Mouse (Mus musculus): Measurements from ENCODE around the gene Nrn1. TPM values are rescaled to one million over a fixed set of nuclear protein-coding genes. Genes with fewer than 3 reads are reported as not detected.

The Nrn1 gene
- polyA plus RNA-seq, 1 experiment from 2014 or later, result 77.0 TPM

DNA sequence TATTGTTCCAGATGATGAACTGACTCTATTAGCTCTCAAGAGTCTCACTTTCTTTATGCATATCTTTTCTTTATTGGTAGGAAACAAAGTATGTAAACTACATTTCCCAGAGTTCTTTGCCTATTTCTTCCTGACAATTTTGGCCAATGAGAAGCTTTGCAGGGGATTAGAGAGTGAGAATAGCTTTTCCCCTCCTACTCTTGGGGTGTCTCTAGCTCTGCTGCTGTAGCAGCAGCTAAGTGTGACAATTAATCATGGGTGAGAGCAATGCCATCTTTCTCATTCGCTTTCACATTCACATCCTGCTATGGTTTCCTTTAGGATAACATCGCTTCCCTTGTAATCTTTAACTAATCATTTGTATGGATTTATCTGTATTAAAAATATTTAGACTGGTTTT, 18.2 kb downstream of the Nrn1 start:
- WGBS, result 48% methylated on average over 2 of the region's 2 CpGs

DNA sequence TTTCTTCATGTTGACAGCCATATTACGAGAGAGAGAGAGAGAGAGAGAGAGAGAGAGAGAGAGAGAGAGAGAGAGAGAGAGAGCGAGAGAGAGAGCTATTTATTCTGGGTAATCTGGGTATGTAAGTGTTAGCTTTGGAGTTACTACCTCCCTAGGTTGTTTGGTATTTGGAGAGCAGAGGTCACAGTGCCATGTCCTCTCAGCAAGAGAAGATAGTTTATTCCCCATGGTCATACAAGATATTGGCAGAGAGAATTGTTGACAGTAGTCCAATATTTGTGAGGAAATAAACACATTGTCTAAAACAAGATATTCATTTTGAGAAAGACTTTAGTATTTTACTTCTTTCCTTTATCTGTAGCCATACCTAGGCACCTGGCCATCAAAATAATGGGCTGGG, 20.8 kb downstream of the Nrn1 start:
- no peak overlapping the region for H3K9ac ChIP-seq (ENCODE audit: low read depth, low read length)
- H3K4me1 ChIP-seq (ENCODE audit: control insufficient read depth, insufficient read depth, low read length), result no peaks in the 10 kb centered on the region
- 95% methylated on average over 2 of the region's 2 CpGs for WGBS
- H3K4me3 ChIP-seq (ENCODE audit: low read depth, low read length), result no peak overlapping the region
- no peaks in the 10 kb centered on the region for H3K9me3 ChIP-seq (replicated peaks; ENCODE audit: control insufficient read depth, low read length, poor library complexity, severe bottlenecking)
- ATAC-seq, result no peak
- H3K4me2 ChIP-seq (ENCODE audit: low read length), result no peak overlapping the region
- H3K27ac ChIP-seq (ENCODE audit: low read length), result no peak overlapping the region
- no peaks in the 10 kb centered on the region for H3K36me3 ChIP-seq (ENCODE audit: control insufficient read depth, insufficient read depth, low read length)
- H3K27me3 ChIP-seq (ENCODE audit: control insufficient read depth, insufficient read depth, low read depth, low read length), result no peaks in the 10 kb centered on the region

More for the DNA sequence above, 18.2 kb downstream of the Nrn1 start:
- Histone ChIP-seq H3K9me3 (replicated peaks; ENCODE audit: control insufficient read depth, low read length, poor library complexity, severe bottlenecking) (no peaks in the 10 kb centered on the region), H3K27ac (ENCODE audit: low read length) (no peak overlapping the region), H3K4me2 (ENCODE audit: low read length) (no peak overlapping the region), H3K4me3 (ENCODE audit: low read depth, low read length) (no peak overlapping the region), H3K9ac (ENCODE audit: low read depth, low read length) (no peak overlapping the region), H3K36me3 (ENCODE audit: control insufficient read depth, insufficient read depth, low read length) (no peaks in the 10 kb centered on the region), H3K4me1 (ENCODE audit: control insufficient read depth, insufficient read depth, low read length) (no peaks in the 10 kb centered on the region), H3K27me3 (ENCODE audit: control insufficient read depth, insufficient read depth, low read depth, low read length) (0 out of 2 replicates have a peak, but pooled peaks cover 3% of the 10 kb centered on the region)
- peak; percentile 86 for ATAC-seq

DNA sequence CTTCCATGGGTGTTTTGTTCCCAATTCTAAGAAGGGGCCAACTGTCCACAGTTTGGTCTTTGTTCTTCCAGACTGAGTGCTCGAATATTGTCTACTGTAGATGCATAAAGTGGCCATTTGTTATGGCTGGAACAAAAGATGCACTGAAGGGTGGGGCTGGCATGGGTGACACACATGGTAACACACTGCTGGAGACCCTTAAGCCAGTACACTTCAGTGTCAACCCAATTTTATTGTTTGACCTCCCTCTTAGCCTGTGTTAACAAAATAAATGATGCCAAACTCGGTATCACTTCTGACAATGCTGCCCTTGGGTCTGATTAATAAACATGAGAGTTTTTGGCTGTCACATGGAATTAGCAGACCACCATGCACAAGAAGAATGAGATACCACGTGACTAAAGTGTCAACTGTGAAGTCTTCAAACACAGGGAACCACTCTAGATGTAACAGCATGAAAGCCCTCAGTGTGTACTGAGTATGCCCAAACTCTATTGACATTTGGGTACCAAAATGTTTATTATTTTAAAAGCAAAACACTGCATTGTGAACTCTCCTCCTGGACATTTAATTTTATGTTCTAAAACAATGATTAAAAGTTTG, 27.7 kb downstream of the Nrn1 start:
- H3K4me2 ChIP-seq (ENCODE audit: low read length), result no peak overlapping the region
- no peaks in the 10 kb centered on the region for H3K36me3 ChIP-seq (ENCODE audit: control insufficient read depth, insufficient read depth, low read length)
- no peaks in the 10 kb centered on the region for H3K27me3 ChIP-seq (ENCODE audit: control insufficient read depth, insufficient read depth, low read depth, low read length)
- H3K27ac ChIP-seq (ENCODE audit: low read length), result no peak overlapping the region
- no peaks in the 10 kb centered on the region for H3K9me3 ChIP-seq (replicated peaks; ENCODE audit: control insufficient read depth, low read length, poor library complexity, severe bottlenecking)
- no peaks in the 10 kb centered on the region for H3K4me1 ChIP-seq (ENCODE audit: control insufficient read depth, insufficient read depth, low read length)
- no peak overlapping the region for H3K9ac ChIP-seq (ENCODE audit: low read depth, low read length)
- WGBS, result 27% methylated on average over 3 of the region's 3 CpGs
- H3K4me3 ChIP-seq (ENCODE audit: low read depth, low read length), result no peak overlapping the region
- no peak for ATAC-seq

DNA sequence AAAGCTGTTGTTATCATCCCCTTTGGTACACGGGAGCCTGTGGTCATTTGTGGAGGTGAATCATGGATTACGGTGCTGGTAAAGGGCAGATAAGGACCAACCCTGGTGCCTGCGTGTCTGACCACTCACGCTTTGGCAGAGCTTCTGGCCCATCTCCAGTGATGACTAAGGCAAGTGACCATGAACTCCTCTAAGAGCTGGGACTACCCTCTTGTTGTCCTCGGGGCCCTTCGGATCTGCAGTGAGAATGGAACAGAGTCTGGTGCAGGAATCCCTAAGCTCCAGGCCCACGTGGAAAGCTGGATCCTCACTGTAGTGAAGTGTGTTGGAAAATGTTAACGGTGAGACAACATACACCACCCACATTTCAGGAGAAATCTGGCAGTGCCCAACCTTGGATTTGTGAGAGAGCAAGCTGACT, 38.6 kb downstream of the Nrn1 start:
- WGBS, result 94% methylated on average over 8 of the region's 8 CpGs

DNA sequence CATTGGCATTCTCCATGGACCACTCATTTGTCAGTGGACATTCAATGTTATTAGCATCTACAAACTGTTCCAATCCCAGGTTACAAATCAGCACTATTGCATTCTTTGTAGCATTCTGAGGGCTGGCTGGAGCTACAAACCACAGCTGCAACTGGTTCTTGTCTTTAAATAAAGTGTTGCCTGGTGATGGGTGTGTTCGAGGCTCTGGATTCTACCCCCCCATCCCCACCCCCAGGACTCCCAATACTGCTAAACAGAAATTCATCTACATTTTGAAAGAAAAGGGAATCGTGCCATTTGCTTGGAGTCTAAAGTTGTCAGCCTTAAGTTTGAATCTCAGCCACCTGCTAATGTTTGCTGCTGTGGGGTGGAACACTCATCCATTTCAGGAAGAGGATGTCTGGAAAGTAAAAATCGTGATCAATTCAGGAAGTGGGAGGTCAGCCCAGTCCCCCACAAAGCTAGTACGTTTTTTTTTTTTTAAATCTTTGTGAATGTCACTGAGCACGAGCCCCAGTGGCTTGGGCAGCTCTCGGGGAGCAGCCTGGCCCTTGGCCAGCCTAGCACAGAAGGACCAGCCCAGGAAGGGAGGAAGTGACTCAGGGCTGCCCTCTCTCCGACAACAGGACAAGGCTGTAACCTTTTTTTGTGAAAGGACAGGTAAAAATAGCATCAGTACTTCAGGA, 39.3 kb downstream of the Nrn1 start:
- H3K4me2 ChIP-seq (ENCODE audit: low read length), result no peak overlapping the region
- H3K9ac ChIP-seq (ENCODE audit: low read depth, low read length), result no peak overlapping the region
- WGBS, result 61% methylated on average over 7 of the region's 7 CpGs

More for the DNA sequence above, 38.6 kb downstream of the Nrn1 start:
- no peak overlapping the region for H3K9ac ChIP-seq (ENCODE audit: low read depth, low read length)
- no peak overlapping the region for H3K4me3 ChIP-seq (ENCODE audit: low read depth, low read length)
- no peaks in the 10 kb centered on the region for H3K4me1 ChIP-seq (ENCODE audit: control insufficient read depth, insufficient read depth, low read length)
- H3K36me3 ChIP-seq (ENCODE audit: control insufficient read depth, insufficient read depth, low read length), result no peaks in the 10 kb centered on the region
- H3K27ac ChIP-seq (ENCODE audit: low read length), result no peak overlapping the region
- no peaks in the 10 kb centered on the region for H3K9me3 ChIP-seq (replicated peaks; ENCODE audit: control insufficient read depth, low read length, poor library complexity, severe bottlenecking)
- H3K27me3 ChIP-seq (ENCODE audit: control insufficient read depth, insufficient read depth, low read depth, low read length), result no peaks in the 10 kb centered on the region
- ATAC-seq, result no peak
- H3K4me2 ChIP-seq (ENCODE audit: low read length), result no peak overlapping the region

DNA sequence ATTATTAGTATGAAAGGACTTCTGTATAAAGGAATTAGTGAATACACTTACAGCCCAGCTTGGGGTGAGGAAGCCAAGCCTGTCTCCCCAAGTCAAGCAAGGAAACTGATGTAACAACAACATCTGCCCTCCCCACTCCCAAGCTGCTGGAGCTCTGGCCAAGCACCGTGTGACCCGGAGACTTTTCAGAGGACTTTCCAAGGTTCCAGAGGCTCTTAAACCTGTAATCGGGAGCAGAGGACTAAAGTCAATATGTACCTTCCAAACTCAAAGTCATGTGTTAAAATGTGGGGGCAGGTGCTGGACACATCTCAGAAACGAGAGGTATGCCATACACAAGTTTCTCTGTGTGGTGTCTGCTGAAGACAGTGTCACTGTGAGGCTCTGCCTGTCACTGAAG, 51.4 kb downstream of the Nrn1 start:
- no peaks in the 10 kb centered on the region for H3K27me3 ChIP-seq (ENCODE audit: control insufficient read depth, insufficient read depth, low read depth, low read length)
- ATAC-seq, result no peak
- H3K4me1 ChIP-seq (ENCODE audit: control insufficient read depth, insufficient read depth, low read length), result no peaks in the 10 kb centered on the region
- no peaks in the 10 kb centered on the region for H3K36me3 ChIP-seq (ENCODE audit: control insufficient read depth, insufficient read depth, low read length)
- H3K4me3 ChIP-seq (ENCODE audit: low read depth, low read length), result no peak overlapping the region
- no peak overlapping the region for H3K27ac ChIP-seq (ENCODE audit: low read length)
- H3K4me2 ChIP-seq (ENCODE audit: low read length), result no peak overlapping the region
- 76% methylated on average over 4 of the region's 4 CpGs for WGBS
- H3K9me3 ChIP-seq (replicated peaks; ENCODE audit: control insufficient read depth, low read length, poor library complexity, severe bottlenecking), result no peaks in the 10 kb centered on the region
- H3K9ac ChIP-seq (ENCODE audit: low read depth, low read length), result no peak overlapping the region

More for the DNA sequence above, 39.3 kb downstream of the Nrn1 start:
- no peak for ATAC-seq
- no peaks in the 10 kb centered on the region for H3K27me3 ChIP-seq (ENCODE audit: control insufficient read depth, insufficient read depth, low read depth, low read length)
- no peaks in the 10 kb centered on the region for H3K4me1 ChIP-seq (ENCODE audit: control insufficient read depth, insufficient read depth, low read length)
- H3K36me3 ChIP-seq (ENCODE audit: control insufficient read depth, insufficient read depth, low read length), result no peaks in the 10 kb centered on the region
- no peak overlapping the region for H3K4me3 ChIP-seq (ENCODE audit: low read depth, low read length)
- no peaks in the 10 kb centered on the region for H3K9me3 ChIP-seq (replicated peaks; ENCODE audit: control insufficient read depth, low read length, poor library complexity, severe bottlenecking)
- H3K27ac ChIP-seq (ENCODE audit: low read length), result no peak overlapping the region

DNA sequence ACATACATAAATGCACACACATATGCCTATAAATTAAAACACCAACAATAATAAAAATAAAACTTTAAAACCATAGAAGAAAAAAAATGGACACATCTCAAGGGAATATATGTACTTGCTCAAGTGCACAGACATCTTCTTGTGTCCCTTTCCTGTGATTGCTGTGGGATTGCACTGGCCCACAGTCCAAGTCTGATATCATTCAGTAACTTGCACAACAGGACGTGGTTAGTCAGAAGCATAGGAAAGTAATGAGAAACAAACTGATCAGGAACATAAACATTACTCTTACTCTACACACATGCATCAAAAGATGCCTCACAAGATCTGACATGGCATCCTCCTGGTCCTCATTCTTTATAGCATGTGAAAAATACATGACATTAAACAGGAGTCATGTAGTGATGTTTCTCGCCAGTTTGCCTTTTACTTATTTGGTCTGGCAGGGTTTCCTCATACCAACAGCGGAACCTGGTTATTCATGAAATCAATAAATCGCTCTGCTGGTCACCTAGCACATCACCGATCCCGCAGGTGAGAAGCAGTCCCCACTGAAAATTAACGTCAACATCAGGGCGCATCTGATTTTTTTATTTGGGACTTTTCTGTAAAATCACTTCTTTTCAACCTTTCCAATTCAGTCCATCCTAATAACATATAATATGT, 54.1 kb downstream of the Nrn1 start:
- Histone ChIP-seq H3K27ac (ENCODE audit: low read length) (no peak overlapping the region), H3K36me3 (ENCODE audit: control insufficient read depth, insufficient read depth, low read length) (no peaks in the 10 kb centered on the region), H3K9me3 (replicated peaks; ENCODE audit: control insufficient read depth, low read length, poor library complexity, severe bottlenecking) (no peaks in the 10 kb centered on the region), H3K27me3 (ENCODE audit: control insufficient read depth, insufficient read depth, low read depth, low read length) (no peaks in the 10 kb centered on the region), H3K4me1 (ENCODE audit: control insufficient read depth, insufficient read depth, low read length) (no peaks in the 10 kb centered on the region), H3K4me3 (ENCODE audit: low read depth, low read length) (no peak overlapping the region), H3K9ac (ENCODE audit: low read depth, low read length) (no peak overlapping the region), H3K4me2 (ENCODE audit: low read length) (no peak overlapping the region)
- ATAC-seq, result no peak
- WGBS, result 91% methylated on average over 8 of the region's 8 CpGs

DNA sequence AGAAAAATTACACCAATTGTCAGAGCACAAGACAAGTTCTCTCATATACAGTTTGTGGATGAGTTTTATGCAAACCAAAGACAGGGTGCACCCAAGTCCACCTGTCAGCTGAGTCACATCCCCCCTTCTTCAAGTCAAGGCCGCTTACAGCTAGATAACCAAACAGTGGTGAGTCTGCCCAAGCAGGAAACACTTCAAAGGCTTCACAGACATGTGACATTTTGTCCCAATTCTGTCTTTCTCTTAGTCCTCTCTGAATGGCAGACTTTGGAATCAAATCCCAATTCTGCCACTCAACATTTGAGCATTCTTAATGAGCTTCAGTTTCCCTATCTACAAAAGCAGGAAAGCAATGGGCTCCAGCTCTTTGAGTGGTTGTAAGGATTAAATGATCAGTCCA, 55.6 kb downstream of the Nrn1 start:
- no peaks in the 10 kb centered on the region for H3K27me3 ChIP-seq (ENCODE audit: control insufficient read depth, insufficient read depth, low read depth, low read length)
- H3K4me3 ChIP-seq (ENCODE audit: low read depth, low read length), result no peak overlapping the region
- no peak for ATAC-seq
- no peak overlapping the region for H3K4me2 ChIP-seq (ENCODE audit: low read length)
- no peaks in the 10 kb centered on the region for H3K36me3 ChIP-seq (ENCODE audit: control insufficient read depth, insufficient read depth, low read length)
- H3K27ac ChIP-seq (ENCODE audit: low read length), result no peak overlapping the region
- WGBS, result 69% methylated on average over 1 of the region's 1 CpGs
- H3K4me1 ChIP-seq (ENCODE audit: control insufficient read depth, insufficient read depth, low read length), result no peaks in the 10 kb centered on the region
- H3K9ac ChIP-seq (ENCODE audit: low read depth, low read length), result no peak overlapping the region
- no peaks in the 10 kb centered on the region for H3K9me3 ChIP-seq (replicated peaks; ENCODE audit: control insufficient read depth, low read length, poor library complexity, severe bottlenecking)

All from midbrain, embryonic 16.5 days (tissue).